Mouse (Mus musculus): Measurements from ENCODE around the gene Irgm2. TPM values are rescaled to one million over a fixed set of nuclear protein-coding genes. Genes with fewer than 3 reads are reported as not detected.
A peak's percentile ranks its signal among the peaks of the same experiment; 100 is the strongest.
"Not testable (repeated sequence)": the region's sequence is repeated elsewhere in the genome, so short reads cannot be mapped to it uniquely, and the experiment has no call there.

The Irgm2 gene
- 1.0 and 1.1 TPM in 2 replicates for polyA plus RNA-seq (2015; fragmentation: Nextera tagmentation; extraction: Ambion mirVana)

GRCm38 (mm10) chr11:58199229-58200037 lies at the start of gene Irgm2, which contains the start of gene Igtp:
TSS of gene Irgm2 (plus strand) at chr11:58199618.
TSS of gene Igtp (plus strand) at chr11:58199556.
- H3K4me2 ChIP-seq (ENCODE audit: low read length), result peak within 1 kb of the TSS; percentile 58
- H3K27ac ChIP-seq (ENCODE audit: low read length); H3K9me3 ChIP-seq (replicated peaks; ENCODE audit: control insufficient read depth, low read length, poor library complexity, severe bottlenecking); H3K4me1 ChIP-seq (ENCODE audit: control insufficient read depth, insufficient read depth, low read length); H3K27me3 ChIP-seq (ENCODE audit: control insufficient read depth, insufficient read depth, low read depth, low read length); ATAC-seq; H3K36me3 ChIP-seq (ENCODE audit: control insufficient read depth, insufficient read depth, low read length): not testable (repeated sequence)
- 10% methylated on average over 13 of the region's 15 CpGs for WGBS
- H3K9ac ChIP-seq (ENCODE audit: low read depth, low read length), result peak within 1 kb of the TSS; percentile 41; the same call in 1 of the 2 replicates
- H3K4me3 ChIP-seq (ENCODE audit: low read depth, low read length), result peak within 1 kb of the TSS; percentile 30

GRCm38 (mm10) chr11:58155458-58155857 lies 44.0 kb upstream of the Irgm2 start:
- Histone ChIP-seq H3K36me3 (ENCODE audit: control insufficient read depth, insufficient read depth, low read length) (peaks cover 23% of the 10 kb centered on the region), H3K27ac (ENCODE audit: low read length) (no peak overlapping the region), H3K4me3 (ENCODE audit: low read depth, low read length) (no peak overlapping the region), H3K4me1 (ENCODE audit: control insufficient read depth, insufficient read depth, low read length) (no peaks in the 10 kb centered on the region), H3K4me2 (ENCODE audit: low read length) (no peak overlapping the region), H3K9me3 (replicated peaks; ENCODE audit: control insufficient read depth, low read length, poor library complexity, severe bottlenecking) (no peaks in the 10 kb centered on the region), H3K27me3 (ENCODE audit: control insufficient read depth, insufficient read depth, low read depth, low read length) (no peaks in the 10 kb centered on the region), H3K9ac (ENCODE audit: low read depth, low read length) (no peak overlapping the region)
- ATAC-seq, result no peak
- WGBS, result 94% methylated on average over 9 of the region's 9 CpGs

GRCm38 (mm10) chr11:58156871-58157270 lies 42.5 kb upstream of the Irgm2 start:
- no peak for ATAC-seq
- H3K27ac ChIP-seq (ENCODE audit: low read length), result no peak overlapping the region
- H3K36me3 ChIP-seq (ENCODE audit: control insufficient read depth, insufficient read depth, low read length), result peaks cover 16% of the 10 kb centered on the region
- H3K4me3 ChIP-seq (ENCODE audit: low read depth, low read length), result no peak overlapping the region
- no peak overlapping the region for H3K9ac ChIP-seq (ENCODE audit: low read depth, low read length)
- no peaks in the 10 kb centered on the region for H3K4me1 ChIP-seq (ENCODE audit: control insufficient read depth, insufficient read depth, low read length)
- no peaks in the 10 kb centered on the region for H3K27me3 ChIP-seq (ENCODE audit: control insufficient read depth, insufficient read depth, low read depth, low read length)
- no peak overlapping the region for H3K4me2 ChIP-seq (ENCODE audit: low read length)
- no peaks in the 10 kb centered on the region for H3K9me3 ChIP-seq (replicated peaks; ENCODE audit: control insufficient read depth, low read length, poor library complexity, severe bottlenecking)
- 82% methylated on average over 3 of the region's 3 CpGs for WGBS

- Histone ChIP-seq H3K27me3 (ENCODE audit: control insufficient read depth, insufficient read depth, low read depth, low read length) (no peaks in the 10 kb centered on the region), H3K27ac (ENCODE audit: low read length) (no peak overlapping the region), H3K4me2 (ENCODE audit: low read length) (no peak overlapping the region), H3K9ac (ENCODE audit: low read depth, low read length) (no peak overlapping the region), H3K9me3 (replicated peaks; ENCODE audit: control insufficient read depth, low read length, poor library complexity, severe bottlenecking) (no peaks in the 10 kb centered on the region), H3K4me3 (ENCODE audit: low read depth, low read length) (no peak overlapping the region), H3K36me3 (ENCODE audit: control insufficient read depth, insufficient read depth, low read length) (peaks cover 19% of the 10 kb centered on the region), H3K4me1 (ENCODE audit: control insufficient read depth, insufficient read depth, low read length) (peaks cover 9% of the 10 kb centered on the region)
- no peak for ATAC-seq
- WGBS, result 94% methylated on average over 2 of the region's 2 CpGs
Observed at GRCm38 (mm10) chr11:58165072-58165471, 34.3 kb upstream of the Irgm2 start.

- peak overlapping the region; percentile 82 for H3K9ac ChIP-seq (ENCODE audit: low read depth, low read length)
- H3K36me3 ChIP-seq (ENCODE audit: control insufficient read depth, insufficient read depth, low read length), result peaks cover 10% of the 10 kb centered on the region
- no peaks in the 10 kb centered on the region for H3K27me3 ChIP-seq (ENCODE audit: control insufficient read depth, insufficient read depth, low read depth, low read length)
- H3K4me1 ChIP-seq (ENCODE audit: control insufficient read depth, insufficient read depth, low read length), result peaks cover 20% of the 10 kb centered on the region
- WGBS, result under 1% methylated on average over 8 of the region's 8 CpGs
- H3K4me2 ChIP-seq (ENCODE audit: low read length), result peak overlapping the region; percentile 91
- H3K27ac ChIP-seq (ENCODE audit: low read length), result peak overlapping the region; percentile 73
- peak overlapping the region; percentile 89 for H3K4me3 ChIP-seq (ENCODE audit: low read depth, low read length)
- no peaks in the 10 kb centered on the region for H3K9me3 ChIP-seq (replicated peaks; ENCODE audit: control insufficient read depth, low read length, poor library complexity, severe bottlenecking)
- ATAC-seq, result no peak
Observed at GRCm38 (mm10) chr11:58167822-58168166, 31.6 kb upstream of the Irgm2 start.

- peaks cover 4% of the 10 kb centered on the region for H3K36me3 ChIP-seq (ENCODE audit: control insufficient read depth, insufficient read depth, low read length)
- peak within 1 kb of the TSS; percentile 91 for H3K4me2 ChIP-seq (ENCODE audit: low read length)
- under 1% methylated on average over 67 of the region's 71 CpGs for WGBS
- no peaks in the 10 kb centered on the region for H3K9me3 ChIP-seq (replicated peaks; ENCODE audit: control insufficient read depth, low read length, poor library complexity, severe bottlenecking)
- peak within 1 kb of the TSS; percentile 89 for H3K4me3 ChIP-seq (ENCODE audit: low read depth, low read length)
- H3K4me1 ChIP-seq (ENCODE audit: control insufficient read depth, insufficient read depth, low read length), result peaks cover 22% of the 10 kb centered on the region
- H3K9ac ChIP-seq (ENCODE audit: low read depth, low read length), result peak within 1 kb of the TSS; percentile 82
- H3K27me3 ChIP-seq (ENCODE audit: control insufficient read depth, insufficient read depth, low read depth, low read length), result no peaks in the 10 kb centered on the region
- peak; percentile 84 for ATAC-seq
- H3K27ac ChIP-seq (ENCODE audit: low read length), result peak within 1 kb of the TSS; percentile 73
Observed at GRCm38 (mm10) chr11:58168167-58168915, 31.1 kb upstream of the Irgm2 start, which contains the start of gene Gemin5. TSS of gene Gemin5 (minus strand) at chr11:58168539.

- peaks cover 7% of the 10 kb centered on the region for H3K36me3 ChIP-seq (ENCODE audit: control insufficient read depth, insufficient read depth, low read length)
- H3K4me3 ChIP-seq (ENCODE audit: low read depth, low read length), result no peak overlapping the region
- no peak overlapping the region for H3K9ac ChIP-seq (ENCODE audit: low read depth, low read length)
- H3K9me3 ChIP-seq (replicated peaks; ENCODE audit: control insufficient read depth, low read length, poor library complexity, severe bottlenecking), result no peaks in the 10 kb centered on the region
- 95% methylated on average over 4 of the region's 4 CpGs for WGBS
- no peak overlapping the region for H3K27ac ChIP-seq (ENCODE audit: low read length)
- peaks cover 22% of the 10 kb centered on the region for H3K4me1 ChIP-seq (ENCODE audit: control insufficient read depth, insufficient read depth, low read length)
- no peak for ATAC-seq
- no peaks in the 10 kb centered on the region for H3K27me3 ChIP-seq (ENCODE audit: control insufficient read depth, insufficient read depth, low read depth, low read length)
- H3K4me2 ChIP-seq (ENCODE audit: low read length), result no peak overlapping the region
Observed at GRCm38 (mm10) chr11:58169666-58170065, 29.8 kb upstream of the Irgm2 start.

GRCm38 (mm10) chr11:58171459-58172091 lies 27.8 kb upstream of the Irgm2 start, which contains the start of gene Mrpl22:
TSS of gene Mrpl22 (plus strand) at chr11:58171661.
- peak within 1 kb of the TSS; percentile 73 for H3K4me2 ChIP-seq (ENCODE audit: low read length)
- H3K27ac ChIP-seq (ENCODE audit: low read length), result peak within 1 kb of the TSS; percentile 77
- no peaks in the 10 kb centered on the region for H3K9me3 ChIP-seq (replicated peaks; ENCODE audit: control insufficient read depth, low read length, poor library complexity, severe bottlenecking)
- peaks cover 22% of the 10 kb centered on the region for H3K4me1 ChIP-seq (ENCODE audit: control insufficient read depth, insufficient read depth, low read length)
- peak; percentile 74 for ATAC-seq
- under 1% methylated on average over 34 of the region's 34 CpGs for WGBS
- peak within 1 kb of the TSS; percentile 70 for H3K4me3 ChIP-seq (ENCODE audit: low read depth, low read length)
- H3K27me3 ChIP-seq (ENCODE audit: control insufficient read depth, insufficient read depth, low read depth, low read length), result no peaks in the 10 kb centered on the region
- peak within 1 kb of the TSS; percentile 72 for H3K9ac ChIP-seq (ENCODE audit: low read depth, low read length)
- peaks cover 15% of the 10 kb centered on the region for H3K36me3 ChIP-seq (ENCODE audit: control insufficient read depth, insufficient read depth, low read length)
